Mouse (Mus musculus) ES-CJ7 (cell line): ENCODE data around the gene B3galt5.

ENCODE experiments used
- DNase-seq: peaks from one replicate; pipeline ENCODE4 v3.0.0; 2011; ENCODE audit warnings: low read depth, low spot score

Gene B3galt5

GRCm38 (mm10) chr16:96258429-96258828 is 22.8 kb downstream of the B3galt5 start:
- DNase-seq: no peak

DNA sequence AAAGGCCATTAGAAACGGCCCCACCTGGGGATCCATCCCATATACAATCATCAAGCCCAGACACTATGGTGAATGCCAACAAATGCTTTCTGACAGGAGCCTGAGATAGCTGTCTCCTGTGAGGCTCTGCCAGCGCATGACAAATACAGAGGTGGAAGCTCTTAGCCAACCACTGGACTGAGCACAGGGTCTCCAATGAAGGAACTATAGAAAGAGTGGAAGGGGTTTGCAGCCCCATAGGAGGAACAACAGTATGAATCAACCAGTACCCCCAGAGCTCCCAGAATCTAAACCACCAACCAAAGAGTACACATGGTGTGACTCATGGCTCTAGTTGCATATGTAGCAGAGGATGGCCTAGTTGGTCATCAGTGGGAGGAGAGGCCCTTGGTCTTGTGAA is 36.1 kb downstream of the B3galt5 start:
- DNase-seq: no peak

DNA sequence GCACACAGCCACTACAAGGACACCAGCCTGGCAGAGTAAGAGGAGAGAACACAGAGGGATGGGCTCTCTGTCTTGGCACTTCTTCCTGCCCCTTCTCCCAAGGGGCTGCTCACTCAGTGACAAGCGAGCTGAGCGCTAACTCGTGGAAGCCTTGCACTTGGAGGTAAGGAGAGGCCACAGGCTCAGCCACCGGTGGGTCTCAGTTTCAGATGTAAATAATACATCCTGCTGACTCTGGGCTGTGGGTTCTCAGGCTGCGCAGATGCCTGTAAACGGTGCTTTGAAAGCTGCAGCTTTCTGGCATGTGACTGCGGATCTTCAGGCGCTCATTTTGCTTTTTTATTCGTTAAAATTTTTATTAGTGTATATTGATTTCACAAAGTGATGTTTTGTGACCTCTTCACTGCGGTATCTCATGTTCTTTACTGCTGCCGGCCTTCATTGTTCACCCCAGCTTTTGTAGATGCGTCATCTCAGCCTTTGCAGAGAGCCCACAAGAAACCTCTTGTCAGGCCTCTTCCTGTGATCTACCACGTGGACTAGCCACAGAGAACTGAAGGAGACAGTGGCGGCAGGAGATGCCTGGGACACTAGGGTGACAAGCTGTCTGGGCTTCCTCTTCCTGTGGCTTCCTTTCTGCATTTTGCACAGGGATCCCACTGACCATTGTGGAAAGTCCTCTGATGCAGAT is 37.5 kb downstream of the B3galt5 start:
- no peak for DNase-seq

DNA sequence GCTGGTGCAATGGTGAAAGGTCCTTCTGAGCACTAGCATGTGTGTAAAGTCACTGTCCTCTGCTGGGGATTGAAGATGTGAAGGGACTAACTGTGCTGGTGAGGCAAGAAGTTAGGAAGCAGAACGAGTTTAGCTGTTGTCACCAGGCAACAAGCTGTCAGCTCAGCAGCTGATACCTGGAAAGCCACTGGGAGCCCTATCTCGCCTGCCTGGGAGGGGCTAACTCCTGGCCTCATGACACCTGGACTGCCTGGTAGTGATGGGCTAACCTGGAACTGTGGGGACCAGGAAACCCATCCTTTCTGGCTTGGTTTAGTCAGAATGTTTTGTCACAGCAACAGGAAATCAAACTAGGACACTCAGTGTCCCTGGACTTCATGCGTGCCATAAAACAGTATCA is 41.0 kb downstream of the B3galt5 start:
- DNase-seq: no peak

DNA sequence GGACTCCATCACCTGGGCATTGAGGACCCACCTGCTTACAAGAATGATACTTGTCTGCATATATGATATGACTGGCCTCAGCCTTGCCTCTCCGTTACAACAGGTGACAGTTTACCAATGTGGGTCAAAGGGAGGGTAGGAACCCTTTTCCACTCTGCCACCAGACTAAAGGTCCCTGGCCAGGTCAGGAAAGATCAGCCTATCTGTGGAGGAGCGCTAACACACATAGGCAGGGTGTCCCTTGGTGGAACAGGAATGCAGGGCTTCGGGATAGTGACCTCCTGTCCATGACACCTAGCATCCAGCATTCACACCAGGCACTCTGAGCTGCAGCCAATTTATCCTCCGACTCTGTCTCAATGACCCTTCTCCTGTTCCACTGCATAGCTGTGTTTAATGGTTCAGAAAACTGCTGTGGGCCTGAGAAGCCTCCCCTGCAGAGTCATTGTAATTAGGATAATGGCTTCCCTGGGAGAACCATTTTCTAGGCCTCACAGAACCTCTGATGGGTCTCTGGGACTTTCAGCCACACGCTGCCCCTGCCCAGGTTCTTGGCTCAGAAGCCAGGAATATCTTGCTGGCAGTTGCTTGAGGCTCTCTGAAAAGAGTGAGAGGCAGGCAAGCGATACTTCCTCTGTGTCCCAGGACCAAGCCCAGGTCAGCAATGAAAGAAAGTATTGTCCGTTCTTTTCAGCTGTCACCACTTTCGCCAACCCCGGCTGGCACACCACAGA is 43.1 kb downstream of the B3galt5 start:
- DNase-seq: no peak

GRCm38 (mm10) chr16:96280719-96281605 is 45.4 kb downstream of the B3galt5 start:
- DNase-seq: peak; percentile 23

DNA sequence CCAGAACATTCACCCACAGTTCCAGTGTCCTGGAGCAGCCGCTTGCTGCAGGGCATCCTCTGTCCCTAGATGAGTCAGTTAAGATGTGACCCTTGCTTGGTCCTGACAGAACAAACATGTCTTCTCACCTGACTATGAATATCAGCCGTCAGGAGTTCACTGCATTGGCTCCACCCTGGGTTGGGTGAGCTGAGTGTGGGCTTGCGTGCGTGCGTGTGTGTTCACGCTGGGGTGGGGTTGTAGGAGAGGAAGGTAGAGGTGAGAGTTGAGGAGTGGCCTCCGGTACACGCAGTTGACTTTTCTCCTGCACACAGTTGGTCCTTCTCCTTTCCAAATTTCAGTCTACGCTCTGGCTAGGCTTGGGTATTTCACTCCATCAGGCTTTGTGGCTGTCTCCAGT is 47.0 kb downstream of the B3galt5 start:
- no peak for DNase-seq

- no peak for DNase-seq
Observed at GRCm38 (mm10) chr16:96291885-96292284, 56.3 kb downstream of the B3galt5 start.

DNA sequence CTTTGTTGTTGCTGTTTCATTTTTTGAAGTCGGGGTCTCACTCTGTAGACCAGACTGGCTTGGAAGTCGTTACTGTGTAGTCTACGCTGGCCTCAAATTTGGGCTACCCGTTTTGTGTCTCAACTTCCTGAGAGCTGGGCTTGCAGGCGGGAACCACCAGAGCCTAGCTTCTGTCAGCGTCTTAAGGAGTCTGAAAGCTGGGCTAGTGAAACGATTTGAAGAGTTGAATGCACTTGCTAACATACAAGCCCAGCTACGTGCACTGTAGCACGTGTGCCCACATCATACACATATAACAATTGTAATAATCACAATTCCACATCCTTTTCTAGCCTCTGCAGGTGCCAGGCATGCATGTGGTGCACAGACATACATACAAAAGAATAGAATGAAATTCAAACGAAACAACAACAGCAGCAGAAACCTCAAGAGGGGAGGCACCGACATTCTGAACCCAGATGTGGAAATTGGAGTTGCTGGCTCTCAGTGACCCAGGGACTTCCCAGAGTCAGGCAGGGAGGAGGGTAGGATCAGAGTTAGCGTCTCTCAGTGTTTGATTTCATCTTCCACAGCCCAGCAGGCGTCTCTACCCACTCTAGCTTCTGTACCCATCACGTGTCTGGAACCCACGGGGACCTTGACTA is 57.1 kb downstream of the B3galt5 start:
- no peak for DNase-seq

- no peak for DNase-seq
Observed at GRCm38 (mm10) chr16:96298075-96298474, 62.5 kb downstream of the B3galt5 start.

DNA sequence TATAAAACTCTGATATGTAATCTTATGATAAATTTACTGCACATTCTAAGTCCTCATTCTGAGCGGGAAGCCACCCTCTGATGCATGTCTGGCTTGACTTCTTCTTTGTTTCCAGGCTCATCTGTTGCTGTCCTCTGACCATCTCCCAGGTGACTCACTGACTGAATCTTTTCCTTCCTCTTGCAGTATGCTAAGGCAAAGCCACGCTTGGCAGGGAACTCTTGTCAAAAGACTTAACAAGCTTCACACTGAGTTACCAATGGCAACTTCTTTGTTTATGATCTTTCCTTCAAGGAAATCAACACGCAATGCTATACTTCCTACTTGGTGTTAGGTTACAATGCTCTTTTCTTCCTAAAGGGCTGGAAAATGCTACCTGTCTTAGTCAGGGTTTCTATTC is 63.0 kb downstream of the B3galt5 start:
- no peak for DNase-seq

GRCm38 (mm10) chr16:96303356-96303755 is 67.8 kb downstream of the B3galt5 start:
- DNase-seq: no peak

GRCm38 (mm10) chr16:96304438-96304837 is 68.8 kb downstream of the B3galt5 start:
- no peak for DNase-seq

DNA sequence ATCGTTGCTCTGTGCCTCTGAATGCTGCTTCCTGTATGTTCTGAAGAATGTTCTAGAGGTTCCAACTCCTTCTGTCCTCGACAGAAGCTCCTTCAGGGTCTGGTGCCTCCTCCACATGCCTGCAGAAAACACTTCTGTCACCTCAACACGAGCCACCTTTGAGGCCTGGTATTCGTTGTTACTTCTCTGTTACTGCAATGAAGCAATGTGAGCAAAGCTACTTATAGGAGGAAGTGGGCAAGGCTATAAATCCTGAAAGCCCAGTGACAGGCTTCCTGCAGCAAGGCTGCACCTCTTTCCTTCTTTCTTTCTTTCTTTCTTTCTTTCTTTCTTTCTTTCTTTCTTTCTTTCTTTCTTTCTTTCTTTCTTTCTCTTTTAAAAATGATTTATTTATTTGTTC is 71.3 kb downstream of the B3galt5 start:
- no peak for DNase-seq

DNA sequence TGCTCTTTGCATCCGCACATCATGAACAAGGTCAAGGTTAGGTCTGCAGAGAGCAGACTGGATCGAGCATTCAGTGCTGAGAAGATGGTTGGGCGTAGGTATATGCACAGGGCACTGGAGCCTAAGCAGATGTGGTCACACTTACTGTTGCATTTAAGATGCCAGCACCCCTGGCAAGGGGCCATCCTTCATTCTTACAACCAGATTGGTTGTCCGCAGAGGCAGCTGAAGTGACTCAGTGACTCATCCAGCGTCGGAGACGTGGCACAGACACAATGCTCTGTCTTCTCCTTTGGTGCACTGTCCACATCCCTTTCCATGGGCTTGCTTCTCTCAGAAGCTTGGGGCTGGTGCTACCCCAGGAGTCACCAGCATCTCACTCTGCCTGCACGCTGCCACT is 82.2 kb downstream of the B3galt5 start:
- no peak for DNase-seq

DNA sequence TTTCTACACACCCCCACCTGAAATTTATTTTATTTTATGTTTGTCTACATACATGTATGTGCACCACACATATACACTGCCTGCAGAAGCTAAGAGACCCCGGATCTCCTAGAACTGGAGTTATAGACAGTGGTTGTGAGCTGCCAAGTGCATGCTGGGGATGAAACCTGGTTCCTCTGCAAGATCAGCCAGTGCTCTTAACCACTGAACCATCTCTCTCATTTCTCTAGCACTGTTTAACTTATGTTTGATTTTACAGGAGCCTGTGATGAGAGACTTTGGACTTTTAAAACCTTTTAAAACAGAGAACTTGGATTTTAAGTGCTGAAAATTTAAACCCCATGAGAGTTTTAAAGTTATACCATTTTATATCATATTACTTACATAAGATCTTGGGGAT is 87.1 kb downstream of the B3galt5 start:
- DNase-seq: no peak

DNA sequence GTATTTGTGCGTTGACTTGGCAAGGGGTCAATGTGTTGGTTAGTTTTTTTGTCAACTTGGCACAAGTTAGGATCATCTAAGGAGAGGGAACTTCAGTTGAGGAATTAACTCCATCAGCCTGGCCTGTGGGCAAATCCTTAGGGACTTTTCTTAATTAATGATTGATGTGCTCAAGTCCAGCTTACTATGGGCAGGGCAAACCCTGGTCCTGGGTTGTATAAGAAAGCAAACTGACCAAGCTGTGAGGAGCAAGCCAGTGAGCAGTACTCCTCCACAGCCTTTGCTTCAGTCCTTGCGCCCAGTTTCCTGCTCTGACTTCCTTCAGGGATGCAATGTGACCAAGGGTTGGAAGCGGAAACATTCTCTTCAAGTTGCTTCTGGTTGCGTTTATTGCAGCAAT is 87.6 kb downstream of the B3galt5 start:
- no peak for DNase-seq

GRCm38 (mm10) chr16:96326110-96326999 is 90.8 kb downstream of the B3galt5 start:
- DNase-seq: peak; percentile 19

- peak; percentile 34 for DNase-seq
Observed at GRCm38 (mm10) chr16:96327251-96327650, 91.7 kb downstream of the B3galt5 start.

DNA sequence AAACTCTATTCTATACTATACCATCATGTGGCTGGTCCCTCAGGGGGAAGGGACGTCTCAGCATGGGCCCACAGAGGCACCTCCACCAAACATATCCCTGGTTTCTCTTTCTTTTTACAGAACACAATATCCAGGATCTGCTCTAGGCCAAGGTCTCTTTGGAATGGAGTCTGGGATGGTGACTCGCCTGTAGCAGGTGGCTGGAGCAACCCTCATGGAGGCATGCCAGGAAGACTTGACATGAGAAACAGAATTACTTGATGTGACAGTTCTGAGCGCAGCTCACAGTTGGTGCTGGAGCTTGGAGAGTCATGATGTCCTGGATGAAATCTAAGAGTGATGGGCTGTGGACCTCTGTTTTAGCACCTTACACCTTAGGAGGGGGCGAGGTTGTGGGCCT is 104.0 kb downstream of the B3galt5 start:
- no peak for DNase-seq

DNA sequence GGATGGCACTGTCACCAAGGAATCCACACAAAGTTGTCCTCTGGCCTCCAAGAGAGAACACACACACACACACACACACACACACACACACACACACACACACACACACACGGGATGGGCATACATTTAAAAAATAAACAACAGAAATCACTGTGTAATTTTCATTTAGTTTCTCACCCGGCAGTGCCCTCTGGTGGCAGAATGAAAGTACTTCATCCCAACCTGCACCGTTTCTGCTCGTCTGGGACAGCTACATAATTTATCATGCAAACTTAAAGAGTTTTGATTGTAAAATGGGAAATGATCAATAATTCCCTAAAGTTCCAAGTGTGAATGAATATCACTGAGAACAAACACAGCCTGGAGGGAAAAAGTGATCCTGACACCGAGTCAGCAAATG is 105.7 kb downstream of the B3galt5 start:
- peak; percentile 21 for DNase-seq
